ENCODE assay signal across 7 mouse cellular contexts in the genomic region with DNA sequence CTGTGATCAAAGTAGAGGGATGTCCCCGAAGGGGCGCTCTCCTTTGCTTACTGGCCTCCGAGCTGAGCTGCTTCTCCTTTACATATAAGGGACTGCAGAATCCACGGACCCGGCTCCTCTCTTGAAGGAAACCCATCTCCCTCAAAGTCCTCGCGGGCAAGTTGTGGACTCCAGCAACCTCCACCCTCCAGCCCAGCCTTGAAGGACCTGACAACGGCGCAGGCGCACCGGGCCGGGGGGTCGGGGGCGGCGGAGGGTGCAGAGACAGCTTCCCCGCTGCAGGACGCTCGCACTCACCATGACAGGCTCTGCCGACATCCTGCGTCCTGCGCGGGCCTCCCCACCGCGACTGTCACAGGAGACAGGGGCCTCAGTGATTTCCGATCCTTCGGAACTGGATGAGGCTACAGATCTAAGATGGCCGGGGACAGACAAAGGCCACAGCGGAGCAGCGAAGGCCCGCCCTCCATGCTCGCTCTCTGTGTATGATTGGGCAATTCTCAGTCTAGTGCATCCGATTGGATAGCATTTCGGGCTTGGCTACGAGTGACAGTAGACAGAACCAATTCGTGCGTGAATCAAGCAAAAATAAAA. TPM values are rescaled to one million over a fixed set of nuclear protein-coding genes. Genes with fewer than 3 reads are reported as not detected.
DNase-seq lines count a peak whose midpoint lies in the region; ATAC-seq lines count a peak whose summit lies in the region.

Gene 2610008E11Rik, minus strand, starts transcription at position 440 of the 594 bp plus-strand sequence.

- H3K4me1 ChIP-seq in intestine, embryonic 16.5 days (ENCODE audit: control insufficient read depth, insufficient read depth, low read length): peaks cover 14% of the 10 kb centered on the region
- peaks cover 14% of the 10 kb centered on the region for H3K4me1 ChIP-seq in midbrain, embryonic 11.5 days (ENCODE audit: control insufficient read depth, insufficient read depth, low read length)

- intact Hi-C loops in left cerebral cortex, postnatal 36 days (cut with DNase I): loop anchor here (5.0 kb wide), 1 partner anchor 340 kb away; no protein-coding TSS in a partner anchor

- peak; percentile 92 for DNase-seq in adrenal gland, adult 8-10 months
- DNase-seq in embryo, embryonic 9.5 days (ENCODE audit: extremely low spot score): peak; percentile 90
- DNase-seq in gastrocnemius, postnatal 4 days (ENCODE audit: low spot score in 2 of 2): peak; percentile 74 to 91
- DNase-seq in left cerebral cortex, postnatal 36 days (ENCODE audit: low spot score in 2 of 2): peak; percentile 91 to 94
- peak; percentile 98 for DNase-seq in midbrain, embryonic 11.5 days (ENCODE audit: low spot score, missing footprints)
- DNase-seq in skeletal muscle tissue, adult 2 months (ENCODE audit: low read depth, low spot score): peak; percentile 97

- H3K9me3 ChIP-seq in intestine, embryonic 16.5 days (ENCODE audit: control insufficient read depth, low read length): no peaks in the 10 kb centered on the region
- no peaks in the 10 kb centered on the region for H3K9me3 ChIP-seq in midbrain, embryonic 11.5 days (ENCODE audit: control insufficient read depth, low read length)

- H3K4me2 ChIP-seq in intestine, embryonic 16.5 days (ENCODE audit: low read depth, low read length): peak within 1 kb of the TSS; percentile 69
- peak within 1 kb of the TSS; percentile 74 for H3K4me2 ChIP-seq in midbrain, embryonic 11.5 days

- peak within 1 kb of the TSS; percentile 99 for H3K27ac ChIP-seq in intestine, embryonic 16.5 days (ENCODE audit: low read length)
- H3K27ac ChIP-seq in midbrain, embryonic 11.5 days (ENCODE audit: low read depth, low read length): peak within 1 kb of the TSS; percentile 92

- peak within 1 kb of the TSS; percentile 87 for H3K9ac ChIP-seq in intestine, embryonic 16.5 days (ENCODE audit: low read depth, low read length)
- peak within 1 kb of the TSS; percentile 95 for H3K9ac ChIP-seq in midbrain, embryonic 11.5 days (ENCODE audit: low read length)

- peak; percentile 100 for ATAC-seq in intestine, embryonic 16.5 days
- ATAC-seq in midbrain, embryonic 11.5 days (ENCODE audit: low FRiP score): peak; percentile 100

- under 1% methylated on average over 35 of the region's 36 CpGs for WGBS in intestine, embryonic 16.5 days
- WGBS in midbrain, embryonic 11.5 days: under 1% methylated on average over 36 of the region's 36 CpGs

- no peaks in the 10 kb centered on the region for H3K27me3 ChIP-seq in intestine, embryonic 16.5 days (replicated peaks; ENCODE audit: control insufficient read depth, insufficient read depth, low read length)
- no peaks in the 10 kb centered on the region for H3K27me3 ChIP-seq in midbrain, embryonic 11.5 days (ENCODE audit: control insufficient read depth, insufficient read depth, low read length)

- H3K4me3 ChIP-seq in intestine, embryonic 16.5 days (ENCODE audit: low read length): peak within 1 kb of the TSS; percentile 85
- peak within 1 kb of the TSS; percentile 70 for H3K4me3 ChIP-seq in midbrain, embryonic 11.5 days (ENCODE audit: low read depth, low read length)

- H3K36me3 ChIP-seq in intestine, embryonic 16.5 days (ENCODE audit: control insufficient read depth, insufficient read depth, low read length): peaks cover 2% of the 10 kb centered on the region; the same call in 1 of the 2 replicates
- peaks cover 3% of the 10 kb centered on the region for H3K36me3 ChIP-seq in midbrain, embryonic 11.5 days (ENCODE audit: control insufficient read depth, insufficient read depth, low read length)

RNA-seq across cellular contexts. Expression of gene 2610008E11Rik, which starts in this region (rescaled TPM):
- 10 to 100 TPM; 14.6 to 25.3 (median 19.8) TPM for total RNA-seq in adrenal gland, adult 8-10 months (2022)
- total RNA-seq in gastrocnemius, postnatal 4 days (2021): 10 to 100 TPM; 17.4 to 19.3 TPM
- polyA plus RNA-seq in intestine, embryonic 16.5 days (2015; fragmentation: Nextera tagmentation; extraction: Ambion mirVana): 14.9 and 16.5 TPM in 2 replicates
- total RNA-seq in left cerebral cortex, postnatal 36 days (2021): 10 to 100 TPM; 19.2 to 25.8 TPM
- polyA plus RNA-seq in midbrain, embryonic 11.5 days (2014; fragmentation: Nextera tagmentation; extraction: Ambion mirVana): 45.8 and 51.6 TPM in 2 replicates

Comparison
In these comparisons a context has a peak if more than half of its experiments do, and no peak if none do; other contexts are left out.
1. Peak in every context shown above with its lines: DNase-seq, ATAC-seq, H3K4me3 ChIP-seq and H3K27ac ChIP-seq.